ENCODE assay signal across 10 mouse cellular contexts in genomic region chr12:25437556-25437955, GRCm38 (mm10).
DNase-seq lines count a peak whose midpoint lies in the region; ATAC-seq and TF ChIP-seq lines count a peak whose summit lies in the region.
"Had no signal": no experiment of that assay in that cellular context is flagged by ENCODE, and none has a peak within 500 bp of the region (broad histone marks: within the 10 kb centered on the region; RNA-seq: fewer than 3 reads in every experiment).

No protein-coding gene starts in this region.

- H3K4me3 ChIP-seq in thymus, adult 2 months (ENCODE audit: control insufficient read depth, insufficient read depth, low read length): no peak overlapping the region
- H3K4me3 ChIP-seq in neural tube, embryonic 15.5 days (replicated peaks): no peak overlapping the region
- H3K4me3 ChIP-seq: embryonic facial prominence, embryonic 15.5 days had no signal

- TF ChIP-seq POLR2A in thymus, adult 2 months (IDR thresholded peaks at IDR 0.05; ENCODE audit: control insufficient read depth, extremely low read depth, insufficient read depth, low read length, poor library complexity): no peak

- no peak for TF ChIP-seq CTCF in thymus, adult 2 months (IDR thresholded peaks at IDR 0.05; ENCODE audit: borderline replicate concordance, control insufficient read depth, extremely low read depth, insufficient read depth, low read length, poor library complexity)

- intact Hi-C loops in heart, postnatal 36 days (cut with DNase I): no loop called here

- DNase-seq in adrenal gland, adult (ENCODE audit: inconsistent age in 2 of 2, low spot score in 1 of 2): peak; percentile 53 to 74
- DNase-seq in adrenal gland, postnatal 4 days (ENCODE audit: low spot score in 2 of 2): no peak
- DNase-seq in heart, postnatal 4 days: peak; percentile 26
- DNase-seq in heart, postnatal 36 days: no peak
- DNase-seq in thymus, adult 2 months: no peak
- no peak for DNase-seq in thymus, postnatal 10 days (ENCODE audit: low spot score in 2 of 2)
- DNase-seq: liver, postnatal 0 days had no signal

- H3K27me3 ChIP-seq in thymus, adult 2 months (ENCODE audit: control insufficient read depth, insufficient read depth, low read length): no peaks in the 10 kb centered on the region
- no peaks in the 10 kb centered on the region for H3K27me3 ChIP-seq in neural tube, embryonic 15.5 days (replicated peaks)
- H3K27me3 ChIP-seq: embryonic facial prominence, embryonic 15.5 days had no signal

- H3K9ac ChIP-seq in neural tube, embryonic 15.5 days (replicated peaks): no peak overlapping the region
- H3K9ac ChIP-seq: embryonic facial prominence, embryonic 15.5 days; liver, postnatal 0 days had no signal

- no peak for ATAC-seq in megakaryocyte, adult 5-6 weeks (ENCODE audit: poor library complexity, severe bottlenecking)
- no peak for ATAC-seq in neural tube, embryonic 15.5 days (ENCODE audit: low FRiP score)

- peak overlapping the region; percentile 21 for H3K27ac ChIP-seq in thymus, adult 2 months (ENCODE audit: control insufficient read depth, insufficient read depth, low read length)
- no peak overlapping the region for H3K27ac ChIP-seq in neural tube, embryonic 15.5 days (replicated peaks)
- H3K27ac ChIP-seq: embryonic facial prominence, embryonic 15.5 days had no signal

- 85% methylated on average over 4 of the region's 4 CpGs for WGBS in thymus, adult 2 months
- WGBS in neural tube, embryonic 15.5 days: 63% methylated on average over 4 of the region's 4 CpGs

- H3K9me3 ChIP-seq in neural tube, embryonic 15.5 days (replicated peaks): no peaks in the 10 kb centered on the region
- H3K9me3 ChIP-seq: embryonic facial prominence, embryonic 15.5 days had no signal

- H3K4me1 ChIP-seq in thymus, adult 2 months (replicated peaks; ENCODE audit: control insufficient read depth, insufficient read depth, low read length): peaks cover 25% of the 10 kb centered on the region
- 0 out of 2 replicates have a peak, but pooled peaks cover 6% of the 10 kb centered on the region for H3K4me1 ChIP-seq in neural tube, embryonic 15.5 days

- no peak overlapping the region for H3K4me2 ChIP-seq in neural tube, embryonic 15.5 days
- H3K4me2 ChIP-seq: embryonic facial prominence, embryonic 15.5 days had no signal

- H3K36me3 ChIP-seq in thymus, adult 2 months (ENCODE audit: control insufficient read depth, insufficient read depth, low read length): no peaks in the 10 kb centered on the region
- no peaks in the 10 kb centered on the region for H3K36me3 ChIP-seq in neural tube, embryonic 15.5 days
- H3K36me3 ChIP-seq: embryonic facial prominence, embryonic 15.5 days had no signal

Comparison
In these comparisons a context has a peak if more than half of its experiments do, and no peak if none do; other contexts are left out.
1. DNase-seq: peak in adrenal gland, adult (2 of 2) and heart, postnatal 4 days (single experiment); none in adrenal gland, postnatal 4 days (0 of 2), heart, postnatal 36 days (0 of 2), thymus, adult 2 months (single experiment) and thymus, postnatal 10 days (0 of 2).